Mouse (Mus musculus) embryonic facial prominence, embryonic 15.5 days (tissue): ENCODE results near the gene Col23a1. TPM values are rescaled to one million over a fixed set of nuclear protein-coding genes. Genes with fewer than 3 reads are reported as not detected.

Experiments
- ATAC-seq: fragments of 200-750 bp; cut with Nextera tagmentation; 2 replicates; pipeline ENCODE4 v1.8.0; 2017; ENCODE audit warnings: low read depth, moderate TSS enrichment; ENCODE audit not compliant: insufficient number of reproducible peaks, low FRiP score, low TSS enrichment
- H3K27ac ChIP-seq: fragments of 300-500 bp; sonication (generic); replicated peaks from 2 replicates; pipeline ENCODE4 v1.5.1; 2015; ENCODE audit warnings: mild to moderate bottlenecking, inconsistent platforms
- H3K27me3 ChIP-seq: fragments of 300-500 bp; sonication (generic); 2 replicates; pipeline ENCODE4 v1.6.1; 2015; ENCODE audit warnings: inconsistent platforms
- H3K36me3 ChIP-seq: fragments of 300-500 bp; sonication (generic); 2 replicates; pipeline ENCODE4 v1.6.1; 2015; ENCODE audit warnings: mild to moderate bottlenecking, inconsistent platforms
- H3K4me1 ChIP-seq: fragments of 300-500 bp; sonication (generic); 2 replicates; pipeline ENCODE4 v1.6.1; 2015; ENCODE audit warnings: inconsistent platforms
- H3K4me2 ChIP-seq: fragments of 300-500 bp; sonication (generic); replicated peaks from 2 replicates; pipeline ENCODE4 v1.6.1; 2015; ENCODE audit warnings: mild to moderate bottlenecking, inconsistent platforms
- H3K4me3 ChIP-seq: fragments of 300-500 bp; sonication (generic); replicated peaks from 2 replicates; pipeline ENCODE4 v1.5.1; 2015; ENCODE audit warnings: mild to moderate bottlenecking, inconsistent platforms
- H3K9ac ChIP-seq: fragments of 300-500 bp; sonication (generic); 2 replicates; pipeline ENCODE4 v1.6.1; 2015; ENCODE audit warnings: inconsistent platforms
- H3K9me3 ChIP-seq: fragments of 300-500 bp; sonication (generic); replicated peaks from 2 replicates; pipeline ENCODE4 v1.6.1; 2016; ENCODE audit warnings: inconsistent platforms
- WGBS: fragments of 180-500 bp; shearing (Covaris S2); methylation state at CpG from one replicate; pipeline ENCODE4 v1.1.7; 2015; 5-methylcytosine and 5-hydroxymethylcytosine counted together
- polyA plus RNA-seq: library from polyadenylated mRNA; unstranded; fragments of >200 nt; fragmentation: Nextera tagmentation; extraction: Ambion mirVana; gene quantifications from 2 replicates; pipeline ENCODE4 v1.2.1, GENCODE M21; 2015

Gene Col23a1
- polyA plus RNA-seq, 1 experiment from 2014 or later: 26.2 TPM

DNA sequence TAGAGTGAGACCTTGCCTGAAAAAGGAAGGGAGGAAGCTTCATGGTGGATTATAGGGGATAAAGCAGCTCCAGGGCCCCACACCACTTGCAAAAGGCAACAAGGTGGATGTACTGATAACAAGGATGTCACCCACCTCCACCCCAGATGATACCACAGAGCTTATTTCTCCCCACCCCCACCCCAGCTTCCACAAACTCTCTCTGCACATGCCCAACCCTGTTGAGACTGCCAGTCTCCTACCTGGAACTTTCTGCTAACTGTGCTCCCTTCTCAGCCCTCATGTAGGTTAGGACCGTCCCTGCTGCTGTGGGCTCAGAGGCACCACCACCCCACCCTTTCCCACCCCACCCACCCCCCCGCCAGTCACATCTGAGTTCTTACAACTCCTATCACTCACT, 154.1 kb downstream of the Col23a1 start:
- Histone ChIP-seq H3K27ac (no peak overlapping the region), H3K9me3 (no peaks in the 10 kb centered on the region), H3K4me3 (no peak overlapping the region), H3K9ac (no peak overlapping the region), H3K27me3 (no peaks in the 10 kb centered on the region), H3K4me1 (peaks cover 6% of the 10 kb centered on the region; the same call in 1 of the 2 replicates), H3K4me2 (no peak overlapping the region), H3K36me3 (no peaks in the 10 kb centered on the region)
- WGBS: 57% methylated on average over 2 of the region's 2 CpGs
- ATAC-seq: 0 out of 2 replicates have a peak, but pooled peaks have one; percentile 34

DNA sequence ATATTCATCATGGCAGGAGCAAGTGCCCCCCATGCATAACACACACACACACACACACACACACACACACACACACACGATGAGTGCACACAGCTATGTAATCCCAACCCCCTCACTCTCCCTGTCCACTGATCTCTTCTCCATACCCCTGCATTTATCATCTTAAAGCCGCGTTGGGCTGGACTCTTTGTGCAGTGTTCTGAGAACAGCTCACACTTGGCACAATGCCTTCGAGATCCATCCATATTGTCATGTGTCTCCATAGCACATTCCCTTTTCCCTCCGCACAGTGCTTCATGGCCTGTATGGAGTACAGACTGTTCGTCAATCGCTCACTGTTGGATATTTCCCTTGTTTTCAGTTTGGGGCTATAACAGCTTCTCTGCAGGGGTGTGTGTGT, 154.9 kb downstream of the Col23a1 start:
- H3K27ac ChIP-seq: no peak overlapping the region
- H3K27me3 ChIP-seq: no peaks in the 10 kb centered on the region
- H3K9me3 ChIP-seq: no peaks in the 10 kb centered on the region
- H3K4me1 ChIP-seq: peaks cover 9% of the 10 kb centered on the region; the same call in 1 of the 2 replicates
- no peaks in the 10 kb centered on the region for H3K36me3 ChIP-seq
- H3K4me3 ChIP-seq: no peak overlapping the region
- ATAC-seq: no peak
- 84% methylated on average over 7 of the region's 7 CpGs for WGBS
- H3K9ac ChIP-seq: no peak overlapping the region
- no peak overlapping the region for H3K4me2 ChIP-seq

DNA sequence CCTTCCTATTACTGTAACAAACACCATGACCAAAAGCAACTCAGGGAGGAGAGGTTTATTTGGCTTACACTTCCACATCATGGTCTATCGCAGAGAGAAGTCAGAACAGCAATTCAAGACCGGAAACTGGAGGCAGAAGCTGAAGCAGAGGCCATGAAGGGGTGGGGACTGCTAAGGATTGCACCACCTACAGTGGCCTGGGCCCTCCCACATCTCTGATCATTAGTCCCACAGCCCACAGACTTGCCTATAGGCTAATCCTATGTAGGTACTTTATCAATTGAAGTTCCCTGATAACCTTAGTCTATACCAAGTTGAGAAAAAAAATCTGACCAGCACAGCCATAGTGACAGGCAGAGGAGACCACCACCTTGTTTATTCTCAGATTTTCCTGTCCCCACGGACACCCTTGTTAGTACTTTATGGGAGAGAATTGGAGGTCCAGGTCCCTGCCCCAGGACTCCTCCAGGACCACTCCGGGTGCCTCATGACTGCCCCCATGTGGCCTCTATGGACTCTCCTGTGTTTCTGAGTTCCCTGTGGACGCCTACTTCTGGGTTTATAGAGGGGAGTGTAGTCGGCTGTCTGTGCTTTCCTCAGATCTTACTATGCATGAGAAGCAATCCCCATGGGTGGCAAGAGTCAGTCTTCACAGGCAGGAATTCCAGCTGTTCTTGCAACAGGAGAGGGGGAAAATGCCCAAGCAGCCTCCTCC, 157.1 kb downstream of the Col23a1 start:
- Histone ChIP-seq H3K27ac (no peak overlapping the region), H3K9me3 (no peaks in the 10 kb centered on the region), H3K27me3 (no peaks in the 10 kb centered on the region), H3K4me1 (peaks cover 10% of the 10 kb centered on the region; the same call in 1 of the 2 replicates), H3K4me3 (no peak overlapping the region), H3K9ac (no peak overlapping the region), H3K36me3 (no peaks in the 10 kb centered on the region), H3K4me2 (no peak overlapping the region)
- ATAC-seq: no peak
- WGBS: 37% methylated on average over 6 of the region's 6 CpGs

DNA sequence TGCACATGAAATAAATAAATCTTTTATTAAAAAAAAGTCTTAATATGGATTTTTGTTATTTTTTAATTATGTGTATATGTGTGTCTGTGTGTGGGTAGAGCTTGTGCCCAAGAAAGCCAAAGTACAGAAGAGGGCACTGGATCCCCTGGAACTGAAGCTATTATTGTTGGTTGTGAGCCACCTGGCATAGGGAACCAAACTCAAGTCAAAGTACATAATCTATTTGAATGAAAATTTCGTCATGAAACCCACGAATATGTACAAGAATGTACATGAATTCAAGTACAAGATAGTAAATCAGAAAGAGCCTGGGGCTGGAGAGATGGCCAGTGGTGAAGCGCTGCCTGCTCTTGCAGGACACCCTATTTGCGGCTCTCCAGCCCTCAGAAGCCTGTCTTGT, 158.5 kb downstream of the Col23a1 start:
- no peak overlapping the region for H3K9ac ChIP-seq

DNA sequence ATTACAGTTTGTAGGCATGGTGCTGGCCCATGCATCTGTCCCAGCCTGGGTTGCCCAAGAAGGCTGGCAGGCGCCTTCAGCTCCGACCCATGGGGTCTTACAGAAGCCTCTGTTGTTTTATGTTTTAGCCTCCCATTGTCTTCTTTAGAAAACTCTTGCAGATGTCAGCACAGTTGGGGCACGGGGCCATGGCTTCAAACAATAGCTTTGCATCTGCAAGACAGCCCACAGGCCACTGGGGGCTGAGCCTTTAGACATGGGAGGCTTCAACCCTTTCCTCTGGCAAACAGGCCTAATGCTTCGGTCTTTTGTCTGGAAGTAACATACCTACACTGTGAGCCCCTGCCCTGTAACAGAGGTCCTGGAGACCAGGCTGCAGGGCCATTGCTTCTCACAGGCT, 159.0 kb downstream of the Col23a1 start:
- Histone ChIP-seq H3K4me2 (no peak overlapping the region), H3K27me3 (no peaks in the 10 kb centered on the region), H3K4me3 (no peak overlapping the region), H3K9ac (no peak overlapping the region), H3K27ac (no peak overlapping the region), H3K36me3 (no peaks in the 10 kb centered on the region), H3K9me3 (no peaks in the 10 kb centered on the region), H3K4me1 (peaks cover 16% of the 10 kb centered on the region; the same call in 1 of the 2 replicates)
- 50% methylated on average over 4 of the region's 4 CpGs for WGBS
- no peak for ATAC-seq

More for the DNA sequence above, 158.5 kb downstream of the Col23a1 start:
- ATAC-seq: no peak
- Histone ChIP-seq H3K9me3 (no peaks in the 10 kb centered on the region), H3K27me3 (no peaks in the 10 kb centered on the region), H3K36me3 (no peaks in the 10 kb centered on the region), H3K27ac (no peak overlapping the region), H3K4me1 (peaks cover 16% of the 10 kb centered on the region; the same call in 1 of the 2 replicates), H3K4me2 (no peak overlapping the region), H3K4me3 (no peak overlapping the region)
- 77% methylated on average over 4 of the region's 4 CpGs for WGBS

DNA sequence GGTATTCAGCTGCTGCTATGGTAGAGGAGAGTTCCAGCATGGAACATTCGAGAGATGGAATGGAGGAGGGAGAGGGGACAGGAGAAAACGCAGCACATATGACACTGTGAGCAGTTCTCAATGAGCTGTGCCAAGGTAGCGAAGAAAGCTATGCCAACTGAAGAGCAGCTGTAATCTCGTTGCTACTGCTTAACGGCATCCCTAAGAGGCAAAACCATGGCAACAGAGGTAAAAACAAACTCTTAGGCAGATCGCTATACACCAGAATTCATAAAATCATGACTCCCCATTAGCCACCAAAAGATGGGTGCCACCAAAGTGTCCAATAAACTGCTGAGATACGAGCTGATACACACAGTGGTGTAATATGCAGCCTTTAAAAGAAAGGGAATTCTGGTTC, 160.2 kb downstream of the Col23a1 start:
- Histone ChIP-seq H3K9ac (no peak overlapping the region), H3K27ac (no peak overlapping the region), H3K27me3 (no peaks in the 10 kb centered on the region), H3K4me3 (no peak overlapping the region), H3K4me2 (no peak overlapping the region), H3K9me3 (no peaks in the 10 kb centered on the region), H3K36me3 (no peaks in the 10 kb centered on the region), H3K4me1 (peaks cover 16% of the 10 kb centered on the region; the same call in 1 of the 2 replicates)
- no peak for ATAC-seq
- 74% methylated on average over 7 of the region's 7 CpGs for WGBS

DNA sequence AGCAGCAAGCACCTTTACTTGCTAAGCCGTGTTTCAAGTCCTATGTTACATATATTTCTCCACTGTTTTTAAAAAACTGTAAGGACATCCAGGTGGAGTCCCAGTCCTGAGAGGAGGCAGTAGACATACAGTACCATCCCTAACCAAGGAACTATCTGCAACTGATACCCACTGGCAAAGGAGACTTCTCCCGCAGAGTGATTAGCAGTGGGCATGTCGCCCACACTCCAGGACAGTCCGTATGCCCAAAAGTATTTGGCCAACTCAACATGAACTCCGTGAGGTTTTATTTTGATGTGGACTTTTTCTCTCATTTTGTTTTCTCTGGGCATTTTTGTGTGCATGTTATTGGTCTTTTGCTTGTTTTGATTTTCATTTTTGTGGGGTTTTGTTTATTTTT, 161.6 kb downstream of the Col23a1 start:
- Histone ChIP-seq H3K27ac (no peak overlapping the region), H3K4me3 (no peak overlapping the region), H3K36me3 (no peaks in the 10 kb centered on the region), H3K27me3 (no peaks in the 10 kb centered on the region), H3K9ac (no peak overlapping the region), H3K4me1 (peaks cover 16% of the 10 kb centered on the region; the same call in 1 of the 2 replicates), H3K4me2 (no peak overlapping the region), H3K9me3 (no peaks in the 10 kb centered on the region)
- 69% methylated on average over 5 of the region's 5 CpGs for WGBS
- no peak for ATAC-seq

DNA sequence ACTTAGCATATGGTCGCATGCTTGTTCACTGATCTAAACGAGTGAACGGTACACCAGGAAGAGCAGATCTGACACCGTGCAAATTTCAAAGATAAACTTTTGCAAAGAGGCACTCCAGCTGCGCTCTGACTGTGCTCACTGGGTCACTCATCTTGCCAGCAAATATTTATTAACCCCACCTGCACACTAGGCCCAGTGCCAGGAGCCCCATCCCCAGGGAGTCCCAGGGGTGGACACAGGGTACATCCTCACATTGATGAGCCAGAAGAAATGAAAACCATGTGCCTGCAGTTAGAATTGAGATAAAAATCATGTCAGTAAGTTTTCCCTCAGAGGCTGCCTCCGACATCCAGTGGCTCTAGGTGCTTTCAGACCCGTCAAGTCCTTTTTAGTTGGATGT, 162.2 kb downstream of the Col23a1 start:
- Histone ChIP-seq H3K9me3 (no peaks in the 10 kb centered on the region), H3K27ac (no peak overlapping the region), H3K27me3 (no peaks in the 10 kb centered on the region), H3K4me1 (peaks cover 16% of the 10 kb centered on the region; the same call in 1 of the 2 replicates), H3K4me2 (no peak overlapping the region), H3K4me3 (no peak overlapping the region), H3K9ac (no peak overlapping the region), H3K36me3 (no peaks in the 10 kb centered on the region)
- ATAC-seq: no peak
- WGBS: 43% methylated on average over 7 of the region's 7 CpGs

DNA sequence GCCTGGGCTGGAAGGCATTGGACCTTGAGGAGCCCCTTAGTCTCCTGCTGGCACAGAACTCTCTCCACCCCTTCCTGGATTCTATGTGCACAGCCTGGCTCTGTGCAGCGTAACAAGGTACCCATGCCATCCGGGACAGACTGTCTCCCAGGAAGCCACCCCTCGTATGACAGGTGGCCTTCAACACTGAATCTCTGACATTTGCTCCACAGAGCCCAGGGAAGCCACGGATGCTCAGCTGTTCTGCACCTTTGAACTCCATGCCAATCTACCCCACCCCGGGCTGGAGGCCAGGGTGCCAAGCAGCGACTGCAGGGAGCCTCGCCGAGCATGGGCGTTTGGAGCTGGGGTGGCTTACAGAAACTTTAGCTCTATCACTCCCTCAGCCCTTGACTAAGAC, 164.0 kb downstream of the Col23a1 start:
- Histone ChIP-seq H3K27ac (no peak overlapping the region), H3K9ac (no peak overlapping the region), H3K9me3 (no peaks in the 10 kb centered on the region), H3K4me1 (peaks cover 20% of the 10 kb centered on the region), H3K4me3 (no peak overlapping the region), H3K27me3 (no peaks in the 10 kb centered on the region), H3K36me3 (no peaks in the 10 kb centered on the region), H3K4me2 (no peak overlapping the region)
- 85% methylated on average over 9 of the region's 9 CpGs for whole genome bisulfite sequencing
- ATAC-seq: no peak

DNA sequence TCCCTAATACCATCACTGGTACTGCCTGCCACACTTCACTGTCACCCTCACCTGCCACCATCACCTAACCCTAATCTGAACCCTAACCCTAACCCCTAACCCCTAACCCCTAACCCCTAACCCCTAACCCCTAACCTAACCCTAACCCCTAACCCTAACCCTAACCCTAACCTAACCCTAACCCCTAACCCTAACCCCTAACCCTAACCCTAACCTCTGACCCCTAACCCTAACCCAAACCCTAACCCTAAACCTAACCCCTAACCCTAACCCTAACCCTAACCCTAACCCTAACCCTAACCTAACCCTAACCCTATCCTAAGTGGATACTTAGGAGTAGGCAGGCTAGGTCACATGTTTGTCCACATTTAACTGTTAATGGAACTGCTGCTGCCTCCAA, 165.8 kb downstream of the Col23a1 start:
- H3K36me3 ChIP-seq: no peaks in the 10 kb centered on the region
- no peak overlapping the region for H3K9ac ChIP-seq
- H3K9me3 ChIP-seq: no peaks in the 10 kb centered on the region
- no peak for ATAC-seq
- no peak overlapping the region for H3K27ac ChIP-seq
- peaks cover 27% of the 10 kb centered on the region for H3K4me1 ChIP-seq
- H3K4me3 ChIP-seq: no peak overlapping the region
- no peaks in the 10 kb centered on the region for H3K27me3 ChIP-seq
- H3K4me2 ChIP-seq: no peak overlapping the region

DNA sequence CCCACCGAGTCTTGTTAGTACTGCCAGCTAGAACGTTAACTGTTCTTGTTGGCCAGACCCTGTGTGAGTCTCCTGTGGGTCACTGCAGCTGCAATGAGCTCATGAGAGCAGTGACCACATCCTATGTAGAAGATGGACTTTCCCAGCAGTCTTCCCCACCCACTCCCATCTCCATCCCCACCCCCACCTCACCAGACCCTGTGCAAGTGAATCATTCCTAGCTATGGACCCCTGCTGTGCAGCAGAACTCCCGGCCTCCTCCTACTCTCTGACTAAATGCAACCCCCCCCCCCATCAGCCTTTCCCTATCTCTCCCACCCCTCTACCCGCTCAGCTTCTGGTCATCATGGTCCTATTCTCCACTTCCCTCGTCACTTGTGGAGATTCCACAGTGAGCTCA, 167.9 kb downstream of the Col23a1 start:
- H3K27me3 ChIP-seq: no peaks in the 10 kb centered on the region
- no peak overlapping the region for H3K4me2 ChIP-seq
- no peak for ATAC-seq
- H3K9ac ChIP-seq: no peak overlapping the region
- H3K4me1 ChIP-seq: peaks cover 20% of the 10 kb centered on the region
- no peak overlapping the region for H3K27ac ChIP-seq
- no peaks in the 10 kb centered on the region for H3K36me3 ChIP-seq
- no peaks in the 10 kb centered on the region for H3K9me3 ChIP-seq
- no peak overlapping the region for H3K4me3 ChIP-seq
- WGBS: 60% methylated on average over 5 of the region's 5 CpGs

DNA sequence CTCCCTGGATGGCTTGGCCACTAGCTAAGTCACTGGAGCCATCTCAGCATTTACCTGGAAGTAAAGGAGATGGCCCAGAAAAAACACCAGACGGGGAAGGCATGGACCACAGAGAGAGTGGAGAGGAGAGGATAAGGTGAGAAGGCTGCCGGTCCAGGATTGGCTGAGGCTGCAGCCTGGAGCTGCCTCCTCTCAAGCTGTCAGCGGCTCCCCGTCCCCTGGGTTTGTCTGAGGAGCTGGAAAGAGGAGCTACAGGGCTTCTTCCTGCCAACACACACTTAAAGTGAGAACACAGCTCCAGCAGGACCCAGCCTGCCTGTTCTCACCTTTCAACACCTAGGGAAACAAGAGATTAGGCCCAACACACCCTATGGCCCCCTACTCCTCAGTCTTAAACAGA, 168.9 kb downstream of the Col23a1 start:
- peaks cover 20% of the 10 kb centered on the region for H3K4me1 ChIP-seq
- no peaks in the 10 kb centered on the region for H3K27me3 ChIP-seq
- no peak overlapping the region for H3K9ac ChIP-seq
- H3K9me3 ChIP-seq: no peaks in the 10 kb centered on the region
- no peak overlapping the region for H3K4me2 ChIP-seq
- WGBS: 34% methylated on average over 4 of the region's 4 CpGs
- no peak for ATAC-seq
- H3K4me3 ChIP-seq: no peak overlapping the region
- H3K27ac ChIP-seq: peak overlapping the region; percentile 48
- no peaks in the 10 kb centered on the region for H3K36me3 ChIP-seq
